Mouse (Mus musculus) cerebellum, postnatal 4 days (tissue): ENCODE results near the gene Nmt1.

Experiments used
- DNase-seq, 2 experiments: peaks; one replicate each; pipeline ENCODE4 v3.0.0; 2022; ENCODE audit warnings: low spot score in 2 of 2, mixed read lengths in 1 of 2

Nmt1 gene

GRCm38 (mm10) chr11:103042828-103043227 is 14.8 kb downstream of the Nmt1 start:
- DNase-seq: no peak

GRCm38 (mm10) chr11:103043982-103044381 is 16.0 kb downstream of the Nmt1 start:
- DNase-seq: no peak

- no peak for DNase-seq
Measured at GRCm38 (mm10) chr11:103046286-103046685, 18.3 kb downstream of the Nmt1 start.

GRCm38 (mm10) chr11:103049611-103050010 is 21.6 kb downstream of the Nmt1 start:
- DNase-seq: no peak

- DNase-seq: no peak
Measured at GRCm38 (mm10) chr11:103050153-103050552, 22.2 kb downstream of the Nmt1 start.

GRCm38 (mm10) chr11:103051249-103051691 is 23.3 kb downstream of the Nmt1 start:
- no peak for DNase-seq

- DNase-seq: no peak
Measured at GRCm38 (mm10) chr11:103052078-103052477, 24.1 kb downstream of the Nmt1 start.

- DNase-seq: no peak
Measured at GRCm38 (mm10) chr11:103053191-103054076, 25.4 kb downstream of the Nmt1 start.

GRCm38 (mm10) chr11:103054798-103055197 is 26.8 kb downstream of the Nmt1 start:
- peak; percentile 63 to 78 for DNase-seq

GRCm38 (mm10) chr11:103056636-103057035 is 28.6 kb downstream of the Nmt1 start:
- DNase-seq: no peak

- DNase-seq: no peak
Measured at GRCm38 (mm10) chr11:103058499-103059085, 30.6 kb downstream of the Nmt1 start.

GRCm38 (mm10) chr11:103066191-103067050 is 38.4 kb downstream of the Nmt1 start:
- DNase-seq: no peak

GRCm38 (mm10) chr11:103067051-103067361 is 39.0 kb downstream of the Nmt1 start:
- no peak for DNase-seq

- no peak for DNase-seq
Measured at GRCm38 (mm10) chr11:103067457-103068001, 39.5 kb downstream of the Nmt1 start.

GRCm38 (mm10) chr11:103068272-103068671 is 40.3 kb downstream of the Nmt1 start:
- no peak for DNase-seq

- DNase-seq: no peak
Measured at GRCm38 (mm10) chr11:103068884-103069283, 40.9 kb downstream of the Nmt1 start.

GRCm38 (mm10) chr11:103069731-103070130 is 41.7 kb downstream of the Nmt1 start:
- DNase-seq: no peak

GRCm38 (mm10) chr11:103070322-103070880 is 42.4 kb downstream of the Nmt1 start:
- DNase-seq: no peak

- no peak for DNase-seq
Measured at GRCm38 (mm10) chr11:103073671-103074070, 45.7 kb downstream of the Nmt1 start.

GRCm38 (mm10) chr11:103074121-103074650 is 46.2 kb downstream of the Nmt1 start:
- no peak for DNase-seq

- no peak for DNase-seq
Measured at GRCm38 (mm10) chr11:103074796-103075323, 46.9 kb downstream of the Nmt1 start.
